Mouse (Mus musculus) cerebellum, adult (tissue): Measurements from ENCODE around the gene Card10.

ENCODE experiments used
- ATAC-seq: cut with Nextera tagmentation; 2 replicates; pipeline ENCODE4 v1.9.2; 2017; ENCODE audit warnings: mild to moderate bottlenecking, moderate library complexity, mixed read lengths; ENCODE audit not compliant: insufficient number of reproducible peaks, low FRiP score, low TSS enrichment

Card10 gene

DNA sequence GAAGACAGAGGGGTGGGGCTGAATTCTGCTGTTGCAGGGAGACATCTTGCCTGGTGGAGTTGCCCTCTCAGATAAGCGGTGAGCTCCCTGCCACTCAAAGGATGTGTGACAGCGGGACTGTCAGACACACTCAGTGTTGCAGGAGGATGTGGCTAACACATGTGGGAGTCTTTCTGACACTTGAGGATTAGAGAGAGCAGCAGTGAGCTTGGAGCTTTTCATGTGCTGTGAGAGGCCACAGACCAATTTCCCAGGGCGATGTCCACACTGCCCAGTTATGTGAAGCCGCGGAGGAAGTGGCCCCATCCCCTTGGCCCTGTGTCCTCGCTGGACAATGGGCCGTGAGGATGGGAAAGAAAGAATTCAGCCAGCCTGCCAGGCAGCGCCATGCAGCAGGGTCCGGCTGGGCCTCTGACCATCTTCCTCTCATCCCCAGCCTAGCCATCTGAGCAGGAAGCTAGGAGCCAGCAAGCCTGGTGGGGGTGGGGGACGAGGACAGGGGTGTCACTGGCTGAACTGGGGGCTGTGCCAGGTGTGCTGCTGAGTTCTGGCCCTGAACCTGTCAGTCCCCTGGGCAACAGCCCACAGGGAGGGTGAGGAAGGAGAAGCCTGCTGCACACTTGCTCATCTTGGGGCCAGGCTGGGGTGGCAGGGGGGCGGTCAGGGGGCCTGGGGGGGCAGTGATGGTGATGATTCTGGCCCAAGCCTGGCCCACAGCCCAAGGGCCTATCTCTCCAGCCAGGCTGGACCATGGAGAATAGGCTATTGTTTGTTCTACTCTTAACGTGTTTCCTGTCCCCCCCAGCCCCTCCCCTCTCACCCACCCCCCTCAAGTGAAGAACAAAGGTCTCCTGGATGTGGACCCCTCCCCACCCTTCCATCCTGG, 32.6 kb upstream of the Card10 start:
- ATAC-seq: no peak

DNA sequence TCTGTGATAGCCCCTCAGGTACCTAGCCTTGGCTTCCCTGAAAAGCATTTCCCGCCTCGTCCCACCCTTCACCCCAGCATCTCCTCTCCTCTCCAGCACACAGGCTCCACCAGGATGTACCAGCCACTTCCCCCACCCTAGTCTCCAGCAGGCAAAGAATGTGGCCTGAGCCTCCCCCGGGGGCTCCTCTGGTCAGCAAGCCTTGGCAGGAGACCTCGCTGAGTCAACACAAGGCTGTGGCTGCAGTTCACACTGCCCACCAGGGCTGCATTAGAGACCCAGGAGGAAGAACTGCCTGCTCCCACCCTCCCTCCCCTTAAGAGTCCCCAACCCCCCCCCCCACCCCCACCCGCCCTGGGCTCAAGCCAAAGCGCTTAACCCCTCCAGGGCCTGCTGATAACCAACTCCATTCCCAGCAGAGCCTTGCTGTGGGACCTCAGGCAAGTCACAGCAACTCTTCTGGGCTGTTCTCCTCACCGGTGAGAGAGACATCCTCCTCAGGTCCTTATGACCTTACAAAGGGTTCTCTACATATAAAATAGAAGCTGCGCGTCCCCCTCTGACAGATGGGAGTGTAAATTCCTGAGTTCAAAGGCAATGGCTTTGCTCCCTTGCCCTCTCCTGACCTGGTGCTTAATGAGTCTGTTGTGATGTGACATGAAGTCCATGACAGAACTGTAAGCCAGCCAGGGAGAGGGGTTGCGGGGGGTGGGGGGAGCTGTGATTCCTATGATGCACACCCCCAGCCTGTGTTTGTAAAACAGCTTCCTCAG, 31.6 kb upstream of the Card10 start:
- no peak for ATAC-seq

DNA sequence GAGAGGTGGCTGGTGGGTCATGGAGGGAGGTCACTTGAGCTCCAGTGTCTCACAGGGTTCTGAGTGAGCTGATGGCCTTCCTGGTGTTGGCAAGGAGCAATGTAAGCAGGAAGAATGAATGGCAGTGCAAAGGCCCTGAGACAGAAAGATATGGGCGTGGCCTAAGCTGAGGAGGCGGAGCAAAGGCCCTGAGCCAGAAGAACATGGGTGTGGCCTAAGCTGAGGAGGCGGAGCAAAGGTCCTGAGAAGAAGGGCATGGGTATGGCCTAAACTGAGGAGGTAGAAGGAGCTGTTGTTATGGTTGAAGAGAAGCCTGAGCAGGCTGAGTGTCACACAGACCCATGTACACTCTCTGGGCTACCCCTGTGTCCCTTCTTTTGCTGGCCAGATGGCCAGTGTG, 30.7 kb upstream of the Card10 start:
- no peak for ATAC-seq

DNA sequence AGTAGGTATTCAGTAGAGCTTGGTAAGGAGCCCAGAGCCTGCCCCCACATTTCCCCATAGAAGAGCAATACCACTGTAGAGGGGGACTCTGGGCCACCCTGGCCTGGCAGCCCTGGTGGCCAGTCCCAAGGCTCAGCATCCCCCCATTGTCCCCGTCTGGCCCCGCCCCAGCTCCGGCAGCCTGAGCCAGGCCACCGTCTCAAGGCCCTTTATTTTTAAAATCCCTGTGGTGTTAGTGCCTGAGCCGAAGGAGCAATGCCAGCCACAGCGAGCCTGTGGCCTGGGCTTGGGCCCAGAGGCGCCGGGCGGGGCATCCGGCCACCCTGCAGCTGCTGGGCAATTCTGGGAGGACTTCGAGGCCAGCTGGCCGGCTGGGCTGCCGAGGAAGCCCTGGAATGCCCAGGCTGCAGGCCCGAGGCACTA, 29.9 kb upstream of the Card10 start:
- peak; percentile 43; the same call in 1 of the 2 replicates for ATAC-seq

DNA sequence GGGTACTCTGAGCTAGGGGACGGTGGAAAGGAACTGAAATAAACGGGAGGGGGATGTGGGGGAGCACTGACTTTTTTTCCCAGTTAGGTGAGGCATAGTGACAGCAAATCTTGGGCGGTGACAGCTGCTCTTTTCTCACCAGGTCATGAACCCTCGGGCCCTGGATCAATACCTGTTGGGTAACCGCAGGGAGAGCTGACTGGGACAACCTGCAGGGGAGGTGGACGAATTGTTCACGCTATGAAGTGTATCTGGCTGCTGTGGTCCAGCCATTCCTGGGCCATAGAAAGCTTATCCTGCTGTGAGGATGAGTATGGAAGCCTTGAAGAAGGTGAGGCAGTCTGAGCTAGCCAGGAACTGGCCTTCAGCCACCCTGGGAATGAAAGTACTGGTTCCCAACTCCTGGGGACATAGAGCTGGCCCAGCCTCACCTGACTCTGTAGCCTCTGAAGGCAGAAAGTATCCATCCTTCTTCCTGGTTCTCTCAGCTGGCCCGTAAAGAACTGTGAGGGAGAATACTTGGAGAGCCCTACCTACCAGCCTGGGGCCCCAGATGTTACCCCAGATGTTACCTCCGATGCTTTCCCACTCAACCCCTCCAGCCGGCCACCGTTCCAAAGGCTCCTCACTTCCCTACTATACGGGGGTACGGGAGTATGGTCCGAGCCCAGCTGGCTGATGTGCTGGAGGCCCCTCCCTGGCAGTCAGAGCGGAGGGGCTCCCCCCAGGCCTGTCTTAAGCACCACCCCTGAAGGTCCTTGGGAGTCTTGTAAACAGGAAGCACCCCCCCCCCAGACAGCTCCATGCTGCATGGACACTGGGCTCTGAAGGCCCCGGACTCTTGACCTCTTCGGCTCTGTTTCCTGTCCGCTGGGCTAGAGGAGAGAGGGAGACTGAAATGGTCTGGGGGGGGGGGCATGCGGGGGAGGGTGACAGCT, 29.1 kb upstream of the Card10 start:
- ATAC-seq: 0 out of 2 replicates have a peak, but pooled peaks have one; percentile 7

DNA sequence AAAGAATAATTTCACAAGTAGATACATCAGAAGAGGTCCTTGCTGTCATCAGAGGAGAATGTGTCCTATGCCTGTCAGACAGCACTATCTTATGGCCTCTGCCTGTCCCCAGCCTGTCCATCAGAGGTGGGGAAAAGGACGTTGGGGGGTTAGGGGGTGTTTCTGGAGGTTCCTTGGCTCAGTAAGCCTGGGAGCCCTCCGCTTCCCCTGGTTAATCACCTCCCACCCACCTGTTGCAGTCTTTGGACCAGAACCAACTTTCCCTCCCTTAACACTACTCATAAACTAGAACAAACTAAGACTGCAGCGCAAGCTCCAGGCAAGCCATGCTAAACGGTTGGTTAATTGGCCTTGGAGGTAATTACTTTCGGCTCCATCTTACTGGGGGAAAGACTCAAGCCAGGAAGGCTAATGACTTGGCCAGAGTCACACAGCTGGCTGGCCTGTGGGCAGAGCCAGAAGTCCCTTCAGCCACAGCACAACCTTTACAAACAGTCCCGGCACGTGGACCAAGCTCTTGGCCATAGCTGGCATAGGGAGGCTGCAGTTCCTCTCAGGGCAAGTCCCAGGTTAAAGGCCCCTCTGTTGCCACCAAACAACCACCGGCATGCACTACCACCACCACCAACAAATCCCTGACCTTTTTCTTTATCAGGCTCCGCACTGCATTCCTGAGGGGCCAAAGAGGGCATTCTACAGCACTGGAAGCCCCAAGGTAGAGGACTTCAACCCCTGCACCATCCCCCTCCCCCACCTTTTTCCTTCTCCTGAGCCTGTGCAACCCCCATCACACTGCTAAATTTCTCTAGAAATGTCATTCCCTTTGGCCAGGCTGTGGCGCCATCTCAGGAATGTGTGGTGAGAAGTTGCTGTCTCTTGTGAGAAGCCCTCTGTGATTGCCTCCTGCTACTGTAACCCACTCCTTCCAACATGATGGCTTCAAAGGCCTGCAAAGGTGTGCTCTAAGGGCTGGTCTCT, 28.2 kb upstream of the Card10 start:
- ATAC-seq: no peak

DNA sequence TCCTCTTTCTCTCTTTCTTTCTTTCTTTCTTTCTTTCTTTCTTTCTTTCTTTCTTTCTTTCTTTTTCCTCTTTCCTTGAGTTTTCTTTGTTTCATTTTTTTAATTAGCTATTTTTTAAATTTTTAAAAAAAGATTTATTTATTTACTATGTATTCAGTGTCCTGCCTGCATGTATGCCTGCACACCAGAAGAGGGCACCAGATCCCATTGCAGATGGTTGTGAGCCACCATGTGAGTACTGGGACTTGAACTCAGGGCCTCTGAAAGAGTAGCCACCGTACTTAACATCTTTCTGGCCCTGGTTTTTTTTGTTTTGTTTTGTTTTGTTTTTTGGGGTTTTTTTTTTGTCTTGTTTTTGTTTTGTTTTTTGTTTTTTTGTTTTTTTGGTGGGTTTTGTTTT, 26.8 kb upstream of the Card10 start:
- ATAC-seq: no peak

DNA sequence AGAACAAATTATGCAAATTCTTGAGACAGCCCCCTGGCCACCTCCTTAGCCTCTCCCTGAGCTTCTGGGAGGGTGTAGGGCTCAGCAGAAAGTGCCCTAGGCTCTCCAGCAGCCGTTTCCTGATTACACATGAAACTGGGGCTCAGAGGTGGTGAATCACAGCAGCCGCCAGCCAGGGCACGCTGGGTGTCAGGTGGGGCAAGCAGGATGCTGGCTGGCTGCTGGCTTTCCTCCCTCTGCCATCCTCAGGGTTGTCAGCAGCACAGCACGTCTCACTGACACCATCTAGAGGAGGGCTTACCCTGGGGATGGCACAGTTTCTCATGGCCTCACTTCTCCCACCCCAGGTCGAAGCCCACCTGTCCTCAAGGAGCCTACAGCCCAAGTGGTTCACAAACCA, 25.5 kb upstream of the Card10 start:
- no peak for ATAC-seq

DNA sequence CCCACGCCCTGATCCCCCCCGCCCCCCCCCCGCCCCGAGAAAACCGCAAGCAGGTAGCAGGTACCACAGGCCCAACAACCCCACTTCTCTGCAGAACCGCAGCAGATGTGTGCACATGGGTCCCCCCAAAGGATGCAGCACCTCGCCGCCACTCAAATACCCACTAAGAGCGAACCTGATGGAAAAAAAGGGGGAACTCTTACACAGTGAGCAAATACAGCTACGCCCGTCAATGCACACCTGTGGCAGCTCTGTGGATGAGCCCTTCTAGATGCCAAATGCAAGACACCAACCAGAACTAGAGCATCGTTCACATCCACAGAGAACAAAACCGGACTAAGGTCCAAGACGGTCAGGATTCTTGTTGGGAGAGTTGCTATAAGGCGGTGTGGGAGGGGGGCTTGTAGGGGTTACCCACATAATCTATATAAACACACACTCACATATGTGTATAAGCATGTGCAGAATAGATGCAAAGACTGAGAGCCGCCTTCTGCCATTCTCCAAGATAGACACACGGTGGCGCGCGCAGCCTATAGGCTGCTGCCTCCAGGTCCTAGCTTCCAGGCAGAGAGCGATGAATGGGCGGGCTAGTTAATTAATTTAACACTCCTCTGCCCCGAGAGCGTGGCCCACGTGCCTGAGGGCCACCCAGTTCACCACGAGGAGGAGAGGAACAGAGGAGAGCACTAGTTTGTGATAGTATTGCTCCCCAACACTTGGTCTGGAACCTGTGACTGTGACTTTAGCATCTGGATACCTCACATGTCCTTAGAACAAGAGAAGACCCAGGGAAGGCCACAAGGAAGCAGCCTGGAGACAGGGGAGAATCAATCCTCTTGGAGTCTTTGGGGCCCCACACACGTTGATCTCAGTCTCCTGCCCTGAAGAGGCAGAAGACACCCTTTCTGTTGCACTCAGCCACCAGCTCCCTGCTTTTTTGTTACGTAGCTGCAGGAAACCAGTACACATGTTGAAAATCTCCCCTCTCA, 23.7 kb upstream of the Card10 start:
- ATAC-seq: peak; percentile 56; the same call in 1 of the 2 replicates

DNA sequence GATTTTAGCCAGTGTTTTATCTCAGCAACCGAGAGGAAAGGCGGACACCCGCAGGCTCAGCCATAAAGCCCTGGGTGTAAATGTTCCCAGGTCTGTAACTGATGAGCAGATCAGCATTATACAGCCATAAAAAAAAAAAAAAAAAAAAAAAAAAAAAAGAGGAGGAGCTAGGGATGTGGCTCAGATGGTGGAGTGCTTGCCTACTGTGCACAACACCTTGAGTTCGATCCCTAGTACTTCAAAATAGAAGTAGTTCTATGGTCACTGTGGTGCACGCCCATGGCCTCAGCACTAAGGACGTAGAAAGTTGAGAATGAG, 13.2 kb upstream of the Card10 start:
- no peak for ATAC-seq

DNA sequence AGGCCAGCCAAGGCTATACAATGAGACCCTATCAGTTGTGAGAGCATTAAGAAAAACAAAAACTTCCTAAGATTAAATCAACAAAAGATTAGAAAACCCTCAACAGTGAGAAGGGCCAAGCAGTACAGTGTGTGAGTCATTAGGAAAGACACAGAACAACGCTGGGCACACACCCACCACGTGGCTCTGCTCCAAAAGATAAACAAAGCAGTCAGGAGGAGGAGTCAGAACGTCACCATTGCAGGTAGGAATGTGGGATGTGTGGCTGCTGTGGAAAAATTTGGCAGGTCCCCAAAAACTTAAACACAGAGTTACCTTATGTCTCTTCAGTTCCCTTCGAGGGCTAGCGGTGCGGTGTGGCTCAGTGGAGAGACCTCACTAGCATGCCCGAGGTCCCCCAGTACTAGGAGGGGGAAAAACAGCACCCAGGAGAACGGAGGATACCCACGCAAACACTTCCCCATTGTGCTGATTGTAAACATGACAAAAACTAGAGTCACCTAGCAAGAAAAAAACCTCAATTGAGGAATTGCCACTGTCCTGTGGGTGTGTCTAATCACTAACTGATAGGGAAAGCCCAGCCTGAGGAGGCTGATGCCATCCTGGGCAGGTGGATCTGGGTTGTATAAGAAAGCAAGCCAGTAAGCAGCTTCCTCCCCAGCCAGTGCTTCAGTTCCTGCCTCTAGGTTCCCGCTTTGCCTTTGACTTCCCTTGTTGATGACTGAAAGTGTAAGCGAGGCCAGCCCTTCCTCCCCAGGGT, 12.7 kb upstream of the Card10 start:
- no peak; the same call in 1 of the 2 replicates for ATAC-seq

DNA sequence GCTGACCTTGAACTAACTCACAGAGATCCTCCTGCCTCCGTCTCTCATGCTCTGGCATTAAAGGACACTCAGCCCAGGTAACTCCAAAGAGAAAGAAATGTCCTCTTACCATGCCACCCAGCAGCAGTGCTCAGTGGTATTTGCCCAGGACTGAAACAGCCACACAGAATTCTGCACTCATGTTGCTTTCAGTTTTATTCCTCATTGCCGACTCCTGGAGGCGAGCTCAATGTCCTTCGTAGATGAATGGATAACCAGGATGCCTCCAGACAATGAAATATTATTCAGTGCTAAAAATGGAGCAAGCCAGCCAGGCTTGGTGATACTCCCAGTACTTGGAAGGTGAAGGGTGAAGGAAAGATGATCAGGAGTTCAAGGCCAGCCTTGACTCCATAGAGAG, 10.8 kb upstream of the Card10 start:
- ATAC-seq: no peak

DNA sequence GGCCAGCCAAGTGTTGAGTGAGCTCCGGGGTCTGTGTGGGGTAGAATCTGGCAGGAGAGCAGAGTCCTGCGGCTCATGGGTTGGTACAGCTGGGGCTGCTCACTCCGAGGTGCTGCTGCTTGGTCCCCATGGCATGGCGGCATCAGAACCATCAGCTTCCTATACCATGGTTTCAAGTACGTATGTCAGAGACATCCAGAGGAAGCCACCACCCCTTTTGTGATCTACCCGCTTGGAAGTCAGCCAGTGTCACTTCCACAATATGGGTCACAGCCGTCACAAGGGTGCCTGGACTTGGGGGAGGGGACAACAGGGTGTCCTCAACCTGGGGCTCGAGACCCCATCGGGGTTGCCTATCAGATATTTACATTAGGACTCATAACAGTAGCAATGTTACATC, 7.3 kb upstream of the Card10 start:
- ATAC-seq: no peak

DNA sequence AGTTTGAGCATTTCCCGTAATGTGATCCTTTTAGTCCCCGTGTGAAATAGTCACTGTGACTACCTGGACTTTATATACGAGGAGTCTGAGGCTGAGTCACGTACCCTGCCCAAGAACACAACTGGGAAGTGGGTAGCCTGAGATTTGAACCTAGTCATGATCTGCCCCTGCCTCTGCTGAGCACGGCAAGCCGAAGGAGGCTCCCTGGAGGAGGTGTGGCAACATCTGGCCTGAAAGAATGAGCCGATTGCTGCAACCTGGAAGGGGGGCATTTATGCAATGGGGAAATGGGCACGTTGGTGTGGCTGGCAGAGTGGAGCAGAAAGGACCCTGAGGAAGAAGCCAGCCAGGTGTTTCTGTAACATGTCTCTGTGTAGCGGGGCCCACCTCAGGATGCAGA, 6.9 kb upstream of the Card10 start:
- ATAC-seq: no peak

DNA sequence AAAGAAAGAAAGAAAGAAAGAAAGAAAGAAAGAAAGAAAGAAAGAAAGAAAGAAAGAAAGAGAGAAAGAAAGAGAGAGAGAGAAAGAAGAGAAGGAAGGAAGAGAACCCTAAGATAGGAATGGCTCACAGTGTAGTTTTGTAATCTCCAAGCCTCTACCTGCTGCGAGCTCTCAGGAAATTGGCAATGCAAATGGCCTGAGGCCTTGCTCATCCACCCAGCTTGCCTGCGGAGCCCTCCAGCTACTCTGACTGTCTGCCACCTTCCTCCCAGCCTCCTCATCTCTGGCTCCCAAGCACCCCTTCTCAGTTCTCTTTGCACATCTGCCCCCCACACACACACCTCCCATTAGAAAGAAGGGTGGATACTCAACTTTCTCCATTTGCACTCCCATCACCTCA, 6.1 kb upstream of the Card10 start:
- no peak for ATAC-seq

DNA sequence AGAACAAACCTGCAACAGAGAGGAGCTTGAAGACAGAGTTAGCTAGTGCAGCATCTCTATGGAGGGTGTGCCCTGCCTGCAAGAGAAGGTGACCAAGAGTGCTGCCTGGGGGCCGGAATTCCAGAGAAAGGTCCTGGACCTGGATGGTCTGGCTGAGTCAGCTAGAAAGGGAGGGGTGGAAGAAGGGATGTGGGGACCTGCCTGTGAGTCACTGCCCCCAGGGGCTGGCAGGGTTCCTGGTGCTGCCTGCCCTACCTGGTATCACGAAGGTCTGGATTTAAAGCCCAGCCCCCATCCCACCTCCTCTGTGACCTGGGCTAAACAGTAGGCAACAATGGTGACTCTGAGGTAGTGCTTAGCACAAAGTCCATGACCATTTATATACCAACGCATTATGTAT, 4.3 kb upstream of the Card10 start:
- no peak for ATAC-seq

DNA sequence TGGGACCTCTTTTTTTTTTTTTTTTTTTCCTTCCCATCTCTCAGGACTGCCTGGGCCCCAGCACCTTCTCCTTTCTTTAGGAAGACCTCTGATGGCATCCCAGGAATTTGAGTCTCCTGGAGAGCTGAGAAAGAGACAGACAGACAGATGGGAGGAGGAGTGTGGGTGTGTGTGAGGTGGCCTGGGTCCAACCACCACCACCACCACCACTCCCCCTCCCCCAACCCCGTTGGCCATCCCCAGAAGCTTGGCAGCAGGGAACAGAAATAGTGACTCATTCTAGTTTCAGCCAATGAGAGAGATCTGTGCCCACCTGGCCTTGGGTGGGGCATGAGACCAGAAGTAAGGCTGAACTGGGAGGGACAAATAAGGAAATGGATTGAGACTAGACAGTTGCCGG, 3.8 kb upstream of the Card10 start:
- ATAC-seq: no peak

DNA sequence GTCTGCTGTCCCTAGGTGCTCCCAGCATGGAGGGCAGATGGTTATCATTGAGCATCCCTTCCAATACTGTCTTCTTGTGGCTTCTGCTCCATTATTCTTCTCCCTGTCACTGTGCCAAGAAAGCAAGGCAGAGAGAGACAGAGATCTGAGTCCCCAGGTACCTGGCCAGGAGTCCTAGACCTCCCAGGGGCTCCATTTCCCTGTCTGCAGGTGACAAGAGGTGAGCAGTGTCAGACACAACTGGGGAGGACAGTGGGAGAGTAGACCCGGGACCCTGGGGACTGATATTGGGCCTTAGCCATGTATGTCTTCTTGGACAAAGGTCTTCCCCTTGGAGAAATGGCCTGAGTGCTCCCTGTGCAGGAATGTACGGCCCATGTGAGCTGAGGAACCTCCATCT, 2.5 kb upstream of the Card10 start:
- no peak for ATAC-seq
